In genomic region chr2:180396664-180397377, GRCm38 (mm10) we compare ENCODE assay signal across 11 mouse cellular contexts.
"Had no signal": no experiment of that assay in that cellular context is flagged by ENCODE, and none has a peak within 500 bp of the region (broad histone marks: within the 10 kb centered on the region; RNA-seq: fewer than 3 reads in every experiment).

No protein-coding gene starts in this region.

- H3K36me3 ChIP-seq: kidney, embryonic 15.5 days; limb, embryonic 10.5 days; liver, embryonic 15.5 days; midbrain, embryonic 10.5 days; midbrain, embryonic 15.5 days had no signal

- H3K4me3 ChIP-seq: kidney, embryonic 15.5 days; limb, embryonic 10.5 days; liver, embryonic 15.5 days; midbrain, embryonic 10.5 days; midbrain, embryonic 15.5 days had no signal

- H3K27me3 ChIP-seq: liver, embryonic 15.5 days; midbrain, embryonic 15.5 days had no signal

- H3K9me3 ChIP-seq: kidney, embryonic 15.5 days; limb, embryonic 10.5 days; liver, embryonic 15.5 days; midbrain, embryonic 10.5 days; midbrain, embryonic 15.5 days had no signal

- H3K4me2 ChIP-seq: kidney, embryonic 15.5 days; liver, embryonic 11.5 days; liver, embryonic 15.5 days; lung, embryonic 14.5 days; midbrain, embryonic 15.5 days had no signal

- DNase-seq: kidney, postnatal 14 days; lung, embryonic 14.5 days; lung, postnatal 10 days; lung, postnatal 4 days; right cerebral cortex, postnatal 14 days had no signal

- H3K27ac ChIP-seq: kidney, embryonic 15.5 days; limb, embryonic 10.5 days; liver, embryonic 15.5 days; midbrain, embryonic 10.5 days; midbrain, embryonic 15.5 days had no signal

- H3K4me1 ChIP-seq: kidney, embryonic 15.5 days; liver, embryonic 15.5 days; midbrain, embryonic 10.5 days; midbrain, embryonic 15.5 days had no signal

- ATAC-seq: midbrain, embryonic 15.5 days had no signal

- H3K9ac ChIP-seq: kidney, embryonic 15.5 days; liver, embryonic 15.5 days; lung, embryonic 14.5 days; midbrain, embryonic 15.5 days had no signal
